Mouse (Mus musculus): ENCODE data around the gene Chrna4.

GRCm38 (mm10) chr2:181084997-181085396 lies 41.7 kb upstream of the Chrna4 start:
- TF ChIP-seq CTCF (IDR thresholded peaks at IDR 0.05; ENCODE audit: control insufficient read depth, insufficient read depth, low read length) (no peak), POLR2A (IDR thresholded peaks at IDR 0.05; ENCODE audit: borderline replicate concordance, control insufficient read depth, low read depth, low read length) (no peak)
